Mouse (Mus musculus) splenic B cell, adult 2 months (primary cell): ENCODE results near the gene Dlgap1.

ENCODE experiments used
- DNase-seq: peaks from one replicate; pipeline ENCODE4 v3.0.0-alpha.2; 2011; ENCODE audit warnings: low read depth, low spot score
- H3K27me3 ChIP-seq: 2 replicates; pipeline ENCODE4 v1.6.1; 2012; ENCODE audit warnings: mild to moderate bottlenecking, low read length, moderate library complexity, mixed read lengths; ENCODE audit not compliant: control insufficient read depth, poor library complexity, insufficient read depth, severe bottlenecking
- H3K36me3 ChIP-seq: 2 replicates; pipeline ENCODE4 v1.6.1; 2012; ENCODE audit warnings: mild to moderate bottlenecking, low read length, moderate library complexity, mixed read lengths; ENCODE audit not compliant: control insufficient read depth, poor library complexity, insufficient read depth, severe bottlenecking

The Dlgap1 gene

DNA sequence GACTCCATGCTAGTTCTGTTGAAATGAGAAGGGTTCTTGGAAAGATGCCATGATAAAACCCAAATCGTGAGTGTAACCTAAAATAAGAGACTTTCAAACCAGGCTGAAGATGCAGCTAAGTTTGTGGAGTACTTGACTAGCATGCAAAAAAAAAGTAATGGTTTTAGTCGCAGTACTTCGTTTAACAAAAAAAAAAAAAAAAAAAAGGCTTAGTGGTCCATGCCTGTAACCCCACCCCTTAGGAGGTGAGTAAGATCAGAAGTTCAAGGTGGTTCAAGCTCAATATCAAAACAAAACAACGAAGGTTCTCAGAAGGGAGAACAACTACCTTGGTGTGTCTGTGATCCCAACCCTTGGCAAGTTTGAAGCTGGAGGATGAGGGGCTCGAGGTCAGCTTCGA, 782.8 kb downstream of the Dlgap1 start:
- no peaks in the 10 kb centered on the region for H3K36me3 ChIP-seq
- DNase-seq, result no peak

DNA sequence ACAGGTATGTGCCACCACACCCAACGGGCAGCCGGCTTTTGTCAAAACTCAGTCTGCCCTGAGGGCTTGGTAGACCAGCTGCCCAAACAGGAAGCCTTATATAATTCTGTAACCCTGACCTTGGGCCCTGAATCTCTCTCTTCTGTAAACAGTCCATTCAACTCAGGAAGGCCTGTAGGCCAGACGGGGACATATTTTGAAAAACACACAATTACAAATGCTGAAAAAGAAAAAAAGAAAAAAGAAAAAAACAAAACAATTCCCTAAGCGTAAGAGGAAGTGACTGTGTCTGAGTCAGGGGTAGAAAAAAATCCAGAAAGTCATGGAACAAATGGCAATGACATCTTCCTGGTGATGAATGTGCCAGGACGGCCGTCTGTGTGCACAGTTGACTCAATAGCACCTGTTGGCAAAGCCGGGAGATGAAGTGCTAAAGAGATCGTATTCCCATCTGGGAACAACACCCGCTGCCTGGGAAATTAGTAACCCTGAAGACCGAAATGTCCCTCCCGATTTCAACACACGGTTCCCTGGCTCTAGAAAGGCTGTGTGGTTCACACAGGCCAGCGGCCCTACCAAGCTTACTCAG, 784.7 kb downstream of the Dlgap1 start:
- Histone ChIP-seq H3K36me3 (no peaks in the 10 kb centered on the region), H3K27me3 (no peaks in the 10 kb centered on the region)
- DNase-seq, result no peak

More for the DNA sequence above, 782.8 kb downstream of the Dlgap1 start:
- H3K27me3 ChIP-seq, result no peaks in the 10 kb centered on the region

DNA sequence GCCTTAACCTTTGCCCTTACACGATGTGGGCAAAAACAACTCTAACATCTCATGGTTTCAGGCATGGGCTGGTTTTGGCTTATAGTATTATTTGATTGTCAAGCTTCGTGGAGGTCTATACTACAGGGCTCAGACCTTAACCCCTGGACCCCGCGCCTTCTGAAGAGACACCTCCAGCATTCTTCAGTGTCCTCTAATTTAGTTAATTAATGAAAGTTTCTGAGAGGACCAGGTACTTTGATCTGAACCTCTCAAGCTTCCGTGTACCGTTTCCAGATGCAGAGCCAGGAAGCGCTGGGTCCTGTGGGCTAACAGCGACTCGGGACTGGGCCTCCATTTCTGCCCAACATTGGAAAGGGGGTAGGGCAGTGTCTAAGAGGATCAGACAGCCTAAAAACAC, 785.2 kb downstream of the Dlgap1 start:
- Histone ChIP-seq H3K27me3 (no peaks in the 10 kb centered on the region), H3K36me3 (no peaks in the 10 kb centered on the region)
- DNase-seq, result no peak

DNA sequence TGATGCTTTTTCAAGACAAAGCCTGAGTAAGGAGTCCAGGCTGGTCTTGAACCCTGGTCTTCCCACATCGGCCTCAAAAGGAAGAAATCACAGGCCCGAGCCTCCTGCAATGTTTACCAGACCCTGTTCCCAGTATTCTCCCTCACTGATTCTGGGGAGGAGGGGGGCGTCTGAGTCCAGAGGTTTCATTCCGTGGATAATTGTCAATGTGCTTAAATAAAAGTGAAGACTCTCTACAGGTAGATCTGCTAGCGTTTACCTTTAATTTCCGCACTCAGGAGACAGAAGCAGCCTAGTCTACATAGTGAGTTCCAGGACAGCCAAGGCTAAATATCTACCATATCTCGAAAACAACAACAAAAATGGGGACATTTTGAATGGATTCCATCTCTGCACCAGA, 785.8 kb downstream of the Dlgap1 start:
- DNase-seq, result no peak
- Histone ChIP-seq H3K27me3 (no peaks in the 10 kb centered on the region), H3K36me3 (no peaks in the 10 kb centered on the region)

DNA sequence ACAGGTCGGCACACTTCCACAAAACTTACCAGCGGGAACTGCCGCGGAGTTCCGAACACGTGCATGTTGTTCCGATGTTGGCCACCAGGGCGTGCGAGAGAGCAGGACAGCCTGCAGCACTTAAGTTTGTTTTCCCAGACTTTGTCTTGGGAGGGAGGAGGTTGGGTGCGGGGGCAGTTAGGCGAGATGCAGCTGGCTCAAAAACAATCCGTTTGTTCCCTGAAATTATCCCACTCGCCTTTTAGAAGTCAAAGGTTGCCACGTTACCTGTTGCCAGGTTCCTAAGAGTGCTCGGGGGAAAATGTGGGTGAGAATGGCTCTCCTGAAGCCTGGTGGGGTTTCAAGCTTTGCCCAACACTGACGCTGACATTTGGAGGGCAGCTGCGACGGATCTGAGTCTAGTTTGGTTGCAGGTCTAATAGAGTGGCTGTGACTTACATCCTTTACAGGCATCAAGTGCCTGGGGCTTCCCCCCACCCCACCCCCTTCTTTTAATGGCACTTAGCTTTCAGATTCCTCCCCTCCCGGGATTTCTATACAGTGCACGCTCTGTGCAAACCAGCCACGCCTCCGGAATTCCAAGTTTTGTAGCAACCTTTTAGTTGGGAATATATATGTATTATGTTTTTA, 786.3 kb downstream of the Dlgap1 start:
- no peaks in the 10 kb centered on the region for H3K27me3 ChIP-seq
- peak; percentile 77 for DNase-seq
- no peaks in the 10 kb centered on the region for H3K36me3 ChIP-seq

DNA sequence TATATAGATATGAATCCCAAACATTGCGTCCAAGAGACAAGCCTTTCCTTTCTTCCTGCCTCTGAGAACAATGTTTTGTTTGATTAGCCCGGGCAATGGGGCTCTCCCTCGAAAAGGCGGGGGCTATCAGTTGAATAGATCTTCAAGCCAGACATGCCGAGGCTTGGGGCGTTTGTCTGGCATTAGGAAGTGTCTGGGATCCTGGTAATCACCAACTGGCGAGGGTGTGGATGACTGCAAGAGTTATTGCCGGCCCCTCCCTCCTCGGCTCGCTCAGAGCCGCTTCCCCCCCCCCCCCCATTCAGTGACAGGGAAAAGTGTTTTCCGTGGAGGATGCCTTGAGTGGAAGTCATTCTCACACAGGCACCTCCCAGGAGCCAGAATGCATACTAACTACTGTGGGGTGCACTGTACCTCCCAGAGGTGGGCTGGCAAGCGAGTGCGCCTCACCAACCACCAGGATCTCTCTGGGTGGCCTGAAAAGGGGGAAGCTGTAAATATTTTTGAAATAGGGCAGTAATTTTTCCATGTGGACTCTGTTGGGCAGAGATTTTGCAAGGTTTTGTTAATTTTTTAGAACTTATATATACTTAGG, 786.9 kb downstream of the Dlgap1 start:
- Histone ChIP-seq H3K36me3 (no peaks in the 10 kb centered on the region), H3K27me3 (no peaks in the 10 kb centered on the region)
- no peak for DNase-seq

DNA sequence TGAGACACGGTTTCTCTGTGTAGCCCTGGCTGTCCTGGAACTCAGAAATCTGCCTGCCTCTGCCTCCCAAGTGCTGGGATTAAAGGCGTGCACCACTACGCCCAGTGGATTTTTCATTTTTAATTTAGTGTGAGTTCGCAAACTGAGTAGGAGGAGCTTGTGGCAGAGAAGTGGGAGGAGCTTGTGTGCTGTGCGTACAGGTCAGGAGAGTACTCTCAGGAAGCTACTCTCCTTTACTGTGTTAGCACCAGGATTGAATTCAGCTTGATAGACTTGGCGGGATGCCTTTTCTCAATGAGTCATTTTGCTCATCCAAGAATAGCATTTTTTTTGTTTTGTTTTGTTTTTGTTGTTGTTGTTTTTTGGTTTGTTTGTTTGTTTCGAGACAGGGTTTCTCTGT, 793.1 kb downstream of the Dlgap1 start:
- no peaks in the 10 kb centered on the region for H3K36me3 ChIP-seq
- DNase-seq, result no peak
- no peaks in the 10 kb centered on the region for H3K27me3 ChIP-seq

DNA sequence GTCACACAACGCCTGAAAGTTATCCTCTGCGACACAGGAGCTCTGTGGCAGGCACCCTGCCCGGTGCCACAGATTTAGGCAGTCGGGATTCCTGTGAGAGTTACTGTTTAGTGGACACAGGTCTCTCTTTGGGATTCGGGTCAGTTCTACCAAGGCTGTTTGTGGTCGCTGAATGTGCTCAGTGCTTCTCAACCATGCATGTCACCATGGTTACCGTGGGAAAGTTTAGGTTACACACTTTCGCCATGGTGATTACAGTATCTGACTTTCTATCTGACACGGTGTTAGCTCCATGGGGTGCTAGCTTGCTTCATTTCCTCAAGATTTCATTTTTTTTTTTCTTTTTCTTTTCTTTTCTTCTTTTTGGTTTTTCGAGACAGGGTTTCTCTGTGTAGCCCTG, 793.8 kb downstream of the Dlgap1 start:
- no peak for DNase-seq

DNA sequence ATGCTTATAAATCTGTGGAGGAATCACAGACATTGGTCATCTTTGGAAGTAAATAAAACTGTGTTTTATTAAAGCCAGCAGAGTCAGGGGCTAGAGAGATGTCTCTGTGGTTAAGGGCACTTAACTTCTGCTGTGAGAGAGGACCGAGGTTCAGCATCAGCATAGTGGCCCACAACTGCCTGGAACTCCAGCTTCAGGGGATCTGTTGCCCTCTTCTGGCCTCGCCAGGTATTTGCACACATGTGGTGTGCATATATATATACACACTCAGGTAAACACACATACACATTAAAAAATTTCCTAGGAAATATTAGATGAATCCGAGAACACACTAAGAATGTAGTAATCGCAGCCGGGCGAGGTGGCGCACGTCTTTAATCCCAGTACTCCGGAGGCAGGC, 796.5 kb downstream of the Dlgap1 start:
- Histone ChIP-seq H3K36me3 (no peaks in the 10 kb centered on the region), H3K27me3 (no peaks in the 10 kb centered on the region)
- no peak for DNase-seq

More for the DNA sequence above, 793.8 kb downstream of the Dlgap1 start:
- Histone ChIP-seq H3K36me3 (no peaks in the 10 kb centered on the region), H3K27me3 (no peaks in the 10 kb centered on the region)

DNA sequence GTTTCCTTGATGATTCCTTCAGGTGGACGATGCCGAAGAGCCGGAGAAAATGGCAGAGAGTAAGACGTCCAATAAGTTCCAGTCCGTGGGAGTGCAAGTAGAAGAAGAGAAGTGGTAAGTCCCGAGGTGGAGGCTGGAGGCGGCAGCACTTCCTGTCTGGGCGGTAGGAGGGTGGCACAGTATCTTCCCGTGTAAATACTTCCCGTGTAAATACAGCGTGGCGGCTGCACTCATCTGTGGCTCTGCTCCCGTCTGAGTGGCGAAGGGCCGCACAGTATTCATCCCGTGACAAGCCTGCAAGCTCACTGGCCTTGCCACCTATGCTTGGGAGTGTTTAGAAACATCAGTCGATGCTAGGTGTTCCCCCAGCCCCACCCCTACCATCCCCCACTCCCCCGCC, 797.1 kb downstream of the Dlgap1 start:
- no peak for DNase-seq
- no peaks in the 10 kb centered on the region for H3K36me3 ChIP-seq

DNA sequence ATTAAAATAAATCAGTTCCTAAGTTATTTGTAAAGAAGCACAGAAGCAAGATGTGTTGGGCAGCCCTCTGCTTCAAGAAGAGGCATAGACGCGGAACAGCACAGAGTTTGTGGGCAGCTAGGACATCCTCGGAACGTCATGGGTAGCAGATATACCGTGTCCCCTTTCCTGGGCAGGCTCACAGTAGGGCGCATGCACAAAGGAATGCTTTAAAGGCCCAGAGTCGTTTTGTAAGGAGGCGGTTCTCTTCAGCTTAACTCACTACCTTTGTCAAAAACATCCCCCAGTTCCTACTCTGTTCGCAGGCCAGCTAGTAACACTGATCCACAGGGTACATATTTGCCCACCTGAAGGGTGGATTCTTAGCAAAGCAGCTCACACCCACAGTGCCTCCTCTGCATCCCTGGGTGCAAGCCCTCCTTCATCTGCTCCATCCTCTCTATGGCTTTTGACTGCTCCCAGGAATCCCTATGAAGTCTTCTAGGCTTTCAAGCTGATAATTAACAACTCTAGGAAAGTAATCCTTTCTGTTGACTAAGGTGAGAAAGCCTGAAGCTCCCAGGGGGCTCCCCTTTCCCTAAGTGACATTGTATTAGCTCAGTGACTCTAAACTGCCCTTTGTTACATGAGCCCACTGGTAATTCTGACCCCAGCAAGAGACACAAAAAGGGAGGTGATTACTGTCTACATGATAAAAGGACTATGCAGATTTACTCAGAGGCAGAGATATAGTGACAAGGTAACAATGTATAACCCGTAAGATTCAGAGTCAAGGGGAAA, 803.4 kb downstream of the Dlgap1 start:
- Histone ChIP-seq H3K27me3 (no peaks in the 10 kb centered on the region), H3K36me3 (no peaks in the 10 kb centered on the region)
- DNase-seq, result no peak

More for the DNA sequence above, 797.1 kb downstream of the Dlgap1 start:
- H3K27me3 ChIP-seq, result no peaks in the 10 kb centered on the region

DNA sequence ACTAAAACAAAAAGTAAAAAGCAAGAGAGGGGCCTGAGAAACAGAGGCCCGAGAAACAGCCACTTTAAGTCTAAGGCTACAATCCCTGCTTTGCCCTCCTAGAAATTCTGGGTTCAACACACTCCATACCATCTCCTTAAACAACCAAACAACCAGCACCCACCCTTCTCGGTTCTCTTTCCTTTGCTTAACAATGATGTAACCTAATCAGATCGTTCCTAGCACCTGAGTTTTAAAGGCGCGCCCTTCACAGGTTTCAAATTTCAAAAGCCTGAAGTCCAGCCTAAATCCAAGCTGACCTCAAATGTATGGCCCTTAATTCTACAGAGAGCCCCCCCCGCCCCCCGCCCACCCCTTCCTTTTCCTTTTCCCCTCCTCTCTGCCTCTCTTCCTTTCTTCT, 810.9 kb downstream of the Dlgap1 start:
- no peaks in the 10 kb centered on the region for H3K36me3 ChIP-seq
- DNase-seq, result no peak

DNA sequence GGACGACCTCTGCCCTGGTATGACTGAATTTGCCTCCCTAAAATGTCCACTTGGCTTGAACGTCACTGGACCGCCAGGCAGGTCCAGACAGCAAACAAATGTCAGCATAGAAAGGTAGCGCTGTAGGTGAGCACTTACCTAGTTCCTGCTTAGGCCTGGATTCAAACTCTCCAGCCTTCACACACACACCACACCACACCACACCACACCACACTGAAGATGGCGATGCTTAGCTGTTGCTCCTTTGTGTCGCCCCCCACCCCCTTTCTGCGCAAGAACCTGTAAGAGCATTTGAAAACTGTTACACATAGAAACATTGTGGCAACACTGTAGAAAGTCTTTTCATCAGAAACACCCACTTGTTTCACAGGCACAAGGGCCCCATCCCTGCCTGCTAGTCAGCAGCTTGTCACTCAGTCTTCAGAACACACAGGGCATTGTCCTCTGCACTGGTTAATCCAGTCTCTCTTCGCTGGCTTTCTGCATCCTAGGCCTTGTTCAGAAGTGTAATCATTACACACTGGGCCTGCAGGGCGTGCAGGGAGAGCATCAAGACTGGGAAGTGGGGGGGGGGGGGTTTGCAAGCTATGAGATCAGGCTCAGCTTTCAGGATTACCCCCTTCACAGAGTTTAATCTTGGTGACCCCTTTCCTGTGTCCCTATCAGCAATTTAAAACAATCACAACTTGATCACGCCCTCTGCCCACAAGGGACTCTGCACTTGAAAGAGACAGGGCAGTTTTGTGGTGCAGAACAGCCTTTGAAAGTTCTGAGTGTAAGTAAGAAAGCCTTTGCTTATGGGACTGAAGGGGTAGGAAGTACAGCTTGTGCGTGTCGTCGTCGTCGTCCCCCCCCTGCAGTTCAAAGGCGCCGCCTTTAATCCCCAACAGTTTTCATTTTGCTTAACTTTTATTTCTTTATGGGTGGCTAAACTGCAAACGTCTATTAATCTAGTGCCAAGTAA, 812.1 kb downstream of the Dlgap1 start:
- no peaks in the 10 kb centered on the region for H3K27me3 ChIP-seq
- DNase-seq, result no peak
- H3K36me3 ChIP-seq, result no peaks in the 10 kb centered on the region

More for the DNA sequence above, 810.9 kb downstream of the Dlgap1 start:
- H3K27me3 ChIP-seq, result no peaks in the 10 kb centered on the region

DNA sequence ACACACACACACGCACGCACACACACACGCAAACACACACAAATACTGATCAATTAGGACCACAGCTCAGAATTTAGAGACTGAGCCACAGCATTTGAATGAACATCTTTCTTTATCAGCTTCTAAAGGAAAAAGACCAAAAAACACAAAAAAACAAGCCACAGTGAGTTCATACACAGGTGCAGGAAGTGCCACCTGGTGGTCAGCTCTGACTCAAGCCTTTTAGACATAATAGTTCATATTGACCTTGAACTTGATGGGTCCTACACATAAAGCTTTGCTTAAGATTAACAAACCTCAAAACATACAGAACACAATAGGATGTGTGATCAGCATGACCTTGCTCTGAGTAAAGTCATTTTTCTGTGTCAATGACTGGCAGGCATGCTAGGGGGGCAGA, 814.4 kb downstream of the Dlgap1 start:
- DNase-seq, result peak; percentile 6
- no peaks in the 10 kb centered on the region for H3K36me3 ChIP-seq
- H3K27me3 ChIP-seq, result no peaks in the 10 kb centered on the region
